Mouse (Mus musculus): ENCODE results near the gene Zfp446. TPM values are rescaled to one million over a fixed set of nuclear protein-coding genes. Genes with fewer than 3 reads are reported as not detected.

The Zfp446 gene
- polyA plus RNA-seq, 2 experiments, result 0.93 to 2.1 TPM

GRCm38 (mm10) chr7:13006011-13006410 lies 28.4 kb downstream of the Zfp446 start:
- TF ChIP-seq CTCF (IDR thresholded peaks at IDR 0.05; ENCODE audit: low read depth), result no peak

GRCm38 (mm10) chr7:13006531-13006930 lies 28.9 kb downstream of the Zfp446 start:
- TF ChIP-seq CTCF (IDR thresholded peaks at IDR 0.05; ENCODE audit: low read depth) (no peak), EP300 (IDR thresholded peaks at IDR 0.05; ENCODE audit: low read depth) (no peak)
- no peak for DNase-seq (ENCODE audit: low read depth in 3 of 3, low spot score in 3 of 3)
- no peaks in the 10 kb centered on the region for H3K27me3 ChIP-seq (ENCODE audit: control insufficient read depth, insufficient read depth, low read length)
- H3K27ac ChIP-seq, result no peak overlapping the region
- H3K9me3 ChIP-seq (ENCODE audit: control insufficient read depth, low read length), result no peaks in the 10 kb centered on the region
- no peak overlapping the region for H3K9ac ChIP-seq (replicated peaks)
- H3K36me3 ChIP-seq (replicated peaks; ENCODE audit: control insufficient read depth, insufficient read depth, low read depth), result peaks cover 12% of the 10 kb centered on the region
- no peak for ATAC-seq (ENCODE audit: insufficient read depth)
- no peak overlapping the region for H3K4me3 ChIP-seq (ENCODE audit: insufficient read depth in 1 of 2, low read depth in 2 of 2, low read length in 2 of 2)
- H3K4me1 ChIP-seq (replicated peaks; ENCODE audit: control insufficient read depth in 2 of 2, insufficient read depth in 2 of 2, low read length in 1 of 2), result peaks cover 0 to 9% of the 10 kb centered on the region in 2 experiments; a peak in 3 of 4 replicates
- no peak overlapping the region for H3K4me2 ChIP-seq (ENCODE audit: low read depth)
- 87% methylated on average over 10 of the region's 10 CpGs for WGBS (ENCODE audit: insufficient replicate concordance)

More at GRCm38 (mm10) chr7:13006011-13006410, 28.4 kb downstream of the Zfp446 start:
- WGBS (ENCODE audit: insufficient replicate concordance), result 90% methylated on average over 17 of the region's 17 CpGs
- Histone ChIP-seq H3K4me2 (ENCODE audit: low read depth) (no peak overlapping the region), H3K9me3 (ENCODE audit: control insufficient read depth, low read length) (no peaks in the 10 kb centered on the region), H3K27ac (no peak overlapping the region), H3K36me3 (replicated peaks; ENCODE audit: control insufficient read depth, insufficient read depth, low read depth) (peaks cover 12% of the 10 kb centered on the region), H3K9ac (replicated peaks) (no peak overlapping the region), H3K4me3 (ENCODE audit: insufficient read depth in 1 of 2, low read depth in 2 of 2, low read length in 2 of 2) (no peak overlapping the region), H3K27me3 (ENCODE audit: control insufficient read depth, insufficient read depth, low read length) (no peaks in the 10 kb centered on the region), H3K4me1 (replicated peaks; ENCODE audit: control insufficient read depth in 2 of 2, insufficient read depth in 2 of 2, low read length in 1 of 2) (peaks cover 0 to 9% of the 10 kb centered on the region in 2 experiments; a peak in 3 of 4 replicates)
- no peak for ATAC-seq (ENCODE audit: insufficient read depth)
- DNase-seq (ENCODE audit: low read depth in 3 of 3, low spot score in 3 of 3), result no peak

GRCm38 (mm10) chr7:13007341-13008092 lies 29.9 kb downstream of the Zfp446 start:
- Histone ChIP-seq H3K27ac (no peak overlapping the region), H3K9ac (replicated peaks) (no peak overlapping the region), H3K27me3 (ENCODE audit: control insufficient read depth, insufficient read depth, low read length) (no peaks in the 10 kb centered on the region), H3K4me2 (ENCODE audit: low read depth) (no peak overlapping the region), H3K36me3 (replicated peaks; ENCODE audit: control insufficient read depth, insufficient read depth, low read depth) (peaks cover 12% of the 10 kb centered on the region), H3K4me1 (replicated peaks; ENCODE audit: control insufficient read depth in 2 of 2, insufficient read depth in 2 of 2, low read length in 1 of 2) (peaks cover 0 to 9% of the 10 kb centered on the region in 2 experiments; a peak in 3 of 4 replicates), H3K4me3 (ENCODE audit: insufficient read depth in 1 of 2, low read depth in 2 of 2, low read length in 2 of 2) (no peak overlapping the region), H3K9me3 (ENCODE audit: control insufficient read depth, low read length) (no peaks in the 10 kb centered on the region)
- 85% methylated on average over 57 of the region's 57 CpGs for WGBS (ENCODE audit: insufficient replicate concordance)
- no peak for ATAC-seq (ENCODE audit: insufficient read depth)
- TF ChIP-seq EP300 (IDR thresholded peaks at IDR 0.05; ENCODE audit: low read depth) (no peak), CTCF (IDR thresholded peaks at IDR 0.05; ENCODE audit: low read depth) (no peak)
- no peak for DNase-seq (ENCODE audit: low read depth in 3 of 3, low spot score in 3 of 3)

GRCm38 (mm10) chr7:13009143-13010004 lies 31.7 kb downstream of the Zfp446 start:
- peak overlapping the region; percentile 85 for H3K27ac ChIP-seq
- H3K9ac ChIP-seq (replicated peaks), result peak overlapping the region; percentile 87
- H3K4me2 ChIP-seq (ENCODE audit: low read depth), result peak overlapping the region; percentile 72
- DNase-seq (ENCODE audit: low read depth in 3 of 3, low spot score in 3 of 3), result peak; percentile 87 to 88 (median 88)
- H3K27me3 ChIP-seq (ENCODE audit: control insufficient read depth, insufficient read depth, low read length), result no peaks in the 10 kb centered on the region
- ATAC-seq (ENCODE audit: insufficient read depth), result peak; percentile 88
- H3K4me1 ChIP-seq (replicated peaks; ENCODE audit: control insufficient read depth in 2 of 2, insufficient read depth in 2 of 2, low read length in 1 of 2), result peaks cover 6 to 17% of the 10 kb centered on the region in 2 experiments
- H3K4me3 ChIP-seq (ENCODE audit: insufficient read depth in 1 of 2, low read depth in 2 of 2, low read length in 2 of 2), result peak overlapping the region; percentile 79 to 80
- WGBS (ENCODE audit: insufficient replicate concordance), result under 1% methylated on average over 42 of the region's 42 CpGs
- no peaks in the 10 kb centered on the region for H3K9me3 ChIP-seq (ENCODE audit: control insufficient read depth, low read length)
- TF ChIP-seq EP300 (IDR thresholded peaks at IDR 0.05; ENCODE audit: low read depth) (no peak), CTCF (IDR thresholded peaks at IDR 0.05; ENCODE audit: low read depth) (peak; percentile 96)
- H3K36me3 ChIP-seq (replicated peaks; ENCODE audit: control insufficient read depth, insufficient read depth, low read depth), result peaks cover 12% of the 10 kb centered on the region

Data from liver, embryonic 14.5 days (tissue).